Mouse (Mus musculus) testis, adult 2 months (tissue): ENCODE results near the gene Smpd4.

Experiments
- CTCF ChIP-seq: fragments of 200-500 bp; IDR thresholded peaks from 2 replicates; pipeline ENCODE4 v1.5.1; 2012; ENCODE audit warnings: low read depth, mild to moderate bottlenecking, inconsistent platforms, low read length, moderate library complexity; ENCODE audit not compliant: control insufficient read depth, insufficient read depth, insufficient replicate concordance
- POLR2A ChIP-seq: fragments of 200-500 bp; IDR thresholded peaks from 2 replicates; pipeline ENCODE4 v1.6.1; 2012; ENCODE audit warnings: low read depth, mild to moderate bottlenecking, inconsistent platforms, low read length, moderate library complexity; ENCODE audit not compliant: control insufficient read depth

GRCm38 (mm10) chr16:17642311-17642710, 23.2 kb downstream of the Smpd4 start:
- TF ChIP-seq CTCF (no peak), POLR2A (no peak)
